Mouse (Mus musculus) brain, embryonic 14.5 days (tissue): Measurements from ENCODE around the gene Prmt3.

ENCODE experiments used
- CTCF ChIP-seq: fragments of 200-500 bp; IDR thresholded peaks from 2 replicates; pipeline ENCODE4 v1.5.1; 2012; ENCODE audit warnings: inconsistent platforms, mild to moderate bottlenecking, moderate library complexity, borderline replicate concordance; ENCODE audit not compliant: insufficient read depth, insufficient read length; ENCODE audit errors: extremely low read depth
- POLR2A ChIP-seq: fragments of 200-500 bp; IDR thresholded peaks from 2 replicates; pipeline ENCODE4 v1.6.1; 2012; ENCODE audit warnings: mild to moderate bottlenecking, inconsistent platforms, borderline replicate concordance; ENCODE audit not compliant: poor library complexity, insufficient read depth, insufficient read length, severe bottlenecking; ENCODE audit errors: extremely low read depth

- TF ChIP-seq CTCF (peak; percentile 81; the same call in 1 of the 2 replicates), POLR2A (no peak)
These were observed 27.0 kb upstream of the Prmt3 start for GRCm38 (mm10) chr7:49751148-49751547.
